Mouse (Mus musculus): ENCODE data around the gene Rfx1. TPM values are rescaled to one million over a fixed set of nuclear protein-coding genes. Genes with fewer than 3 reads are reported as not detected.

Rfx1 gene
- total and polyA plus RNA-seq, 3 experiments: 2.4 to 41.4 (median 14.3) TPM

DNA sequence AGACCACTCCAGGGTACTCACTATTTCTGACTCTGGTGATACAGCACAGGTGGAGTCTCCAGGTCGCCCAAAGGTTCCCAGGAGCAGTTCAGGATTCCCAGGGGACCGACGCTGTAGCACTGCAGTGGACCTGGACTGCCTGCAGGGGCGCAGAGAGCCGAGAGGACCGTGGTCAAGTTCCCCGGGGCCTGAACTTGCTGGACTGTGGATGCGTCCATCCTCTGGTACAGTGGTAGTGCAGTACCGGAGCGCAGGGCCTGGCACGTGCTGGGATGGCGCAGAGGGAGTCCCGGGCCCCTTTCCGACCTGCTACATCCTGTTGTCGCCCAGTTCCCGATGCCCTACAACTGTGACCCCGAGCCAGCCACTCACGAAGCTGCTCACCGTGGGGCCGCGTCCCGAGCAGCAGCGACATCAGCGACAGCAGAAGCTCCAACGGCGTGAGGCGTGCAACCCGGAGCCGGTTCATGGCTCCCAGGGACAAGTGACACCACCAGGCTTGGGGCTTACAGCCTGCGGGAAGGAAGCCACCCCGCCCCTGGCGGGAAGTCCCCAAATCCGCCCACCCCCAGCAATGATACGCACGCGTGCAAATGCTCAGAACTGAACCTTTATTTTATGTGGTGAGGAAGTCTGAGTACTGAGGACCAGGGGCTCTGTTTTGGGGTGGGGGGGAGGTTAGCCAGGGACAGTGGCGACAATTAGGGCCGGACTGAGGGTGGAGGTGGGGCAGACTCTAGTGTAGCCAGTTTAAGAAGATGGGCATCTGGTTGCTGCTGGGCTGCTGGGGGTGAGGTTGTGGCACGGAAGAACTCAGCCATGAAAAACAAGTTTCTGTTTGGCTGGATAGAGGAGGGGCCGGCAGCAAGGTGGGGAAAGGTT, 24.3 kb upstream of the Rfx1 start, which contains the start of gene Il27ra:
Il27ra (minus strand) TSS at position 524 of the 882 bp plus-strand sequence.
- H3K27me3 ChIP-seq (ENCODE audit: insufficient read depth, low read length): peaks cover 37% of the 10 kb centered on the region
- 0 out of 2 replicates have a peak, but pooled peaks cover 2% of the 10 kb centered on the region for H3K9me3 ChIP-seq (replicated peaks)
- H3K36me3 ChIP-seq (replicated peaks): no peaks in the 10 kb centered on the region
- TF ChIP-seq GATA1 (IDR thresholded peaks at IDR 0.05; ENCODE audit: borderline replicate concordance, low read length) (no peak), POLR2AphosphoS5 (IDR thresholded peaks at IDR 0.05; ENCODE audit: insufficient replicate concordance, low read depth, low read length) (no peak), CTCF (IDR thresholded peaks at IDR 0.05; ENCODE audit: low read depth, low read length) (no peak), TAL1 (conservative IDR thresholded peaks at IDR 0.05; ENCODE audit: low read depth, low read length) (no peak), GATA2 (IDR thresholded peaks at IDR 0.05; ENCODE audit: borderline replicate concordance, low read depth, low read length) (no peak)
- H3K4me1 ChIP-seq (ENCODE audit: insufficient read depth, low read depth, low read length): no peaks in the 10 kb centered on the region; the same call in 1 of the 2 replicates
- DNase-seq (ENCODE audit: low spot score) (no peak), ATAC-seq (ENCODE audit: extremely low read depth, insufficient number of reproducible peaks, low FRiP score, poor library complexity, severe bottlenecking) (no peak)
- no peak within 1 kb of the TSS for H3K4me3 ChIP-seq (ENCODE audit: low read depth, low read length)

DNA sequence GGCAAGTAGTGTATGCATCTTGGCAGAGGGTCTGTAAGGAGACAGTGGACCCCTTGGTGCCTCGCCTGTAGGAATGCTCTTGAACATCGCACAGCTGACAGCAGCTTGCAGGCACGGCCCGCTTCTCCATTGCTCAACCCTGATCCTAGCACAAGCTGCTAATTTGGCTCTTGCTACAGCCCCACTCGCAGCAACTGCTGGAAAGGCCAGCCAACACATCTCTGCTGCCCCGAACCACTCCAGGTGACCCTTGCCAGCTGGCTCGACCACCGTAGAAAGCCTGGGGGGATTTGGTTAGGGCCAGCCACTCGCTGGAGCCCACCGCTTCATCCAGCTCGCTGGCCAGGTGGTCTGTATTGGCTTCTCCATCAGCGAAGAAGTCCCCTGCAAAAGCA, 23.7 kb upstream of the Rfx1 start:
- Histone ChIP-seq H3K4me3 (ENCODE audit: low read depth, low read length) (no peak overlapping the region), H3K27me3 (ENCODE audit: insufficient read depth, low read length) (peaks cover 37% of the 10 kb centered on the region)
- ATAC-seq (ENCODE audit: extremely low read depth, insufficient number of reproducible peaks, low FRiP score, poor library complexity, severe bottlenecking): no peak

DNA sequence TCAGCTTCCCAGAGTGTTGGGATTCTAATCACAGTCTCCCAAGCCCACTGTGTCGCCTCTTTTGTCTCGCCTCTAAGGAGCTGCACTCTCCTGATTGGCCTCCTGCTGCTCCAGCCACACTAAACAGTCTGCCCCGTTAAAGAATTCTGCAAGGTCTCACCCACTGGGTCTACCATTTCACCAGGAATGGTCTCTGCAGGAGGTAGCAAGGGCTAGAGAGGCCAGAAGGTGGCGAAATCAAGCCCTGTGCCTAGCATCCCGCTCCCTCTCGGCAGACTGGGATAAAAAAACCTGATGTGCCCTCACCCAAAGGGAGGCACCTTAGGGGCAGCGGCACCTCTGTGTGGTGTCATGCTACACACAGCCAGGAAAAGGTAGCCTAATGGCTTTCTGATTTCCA, 22.5 kb upstream of the Rfx1 start:
- H3K9me3 ChIP-seq (replicated peaks): 0 out of 2 replicates have a peak, but pooled peaks cover 2% of the 10 kb centered on the region
- DNase-seq (ENCODE audit: low spot score) (no peak), ATAC-seq (ENCODE audit: extremely low read depth, insufficient number of reproducible peaks, low FRiP score, poor library complexity, severe bottlenecking) (no peak)
- TF ChIP-seq GATA2 (IDR thresholded peaks at IDR 0.05; ENCODE audit: borderline replicate concordance, low read depth, low read length): no peak
- H3K36me3 ChIP-seq (replicated peaks): no peaks in the 10 kb centered on the region
- H3K4me3 ChIP-seq (ENCODE audit: low read depth, low read length): no peak overlapping the region
- H3K4me1 ChIP-seq (ENCODE audit: insufficient read depth, low read depth, low read length): no peaks in the 10 kb centered on the region; the same call in 1 of the 2 replicates
- peaks cover 41% of the 10 kb centered on the region for H3K27me3 ChIP-seq (ENCODE audit: insufficient read depth, low read length)

More for the DNA sequence above, 23.7 kb upstream of the Rfx1 start:
- H3K9me3 ChIP-seq (replicated peaks): 0 out of 2 replicates have a peak, but pooled peaks cover 2% of the 10 kb centered on the region
- no peak for DNase-seq (ENCODE audit: low spot score)
- H3K4me1 ChIP-seq (ENCODE audit: insufficient read depth, low read depth, low read length): no peaks in the 10 kb centered on the region; the same call in 1 of the 2 replicates
- TF ChIP-seq GATA2 (IDR thresholded peaks at IDR 0.05; ENCODE audit: borderline replicate concordance, low read depth, low read length) (no peak), TAL1 (conservative IDR thresholded peaks at IDR 0.05; ENCODE audit: low read depth, low read length) (no peak), POLR2AphosphoS5 (IDR thresholded peaks at IDR 0.05; ENCODE audit: insufficient replicate concordance, low read depth, low read length) (no peak), CTCF (IDR thresholded peaks at IDR 0.05; ENCODE audit: low read depth, low read length) (no peak), GATA1 (IDR thresholded peaks at IDR 0.05; ENCODE audit: borderline replicate concordance, low read length) (no peak)
- no peaks in the 10 kb centered on the region for H3K36me3 ChIP-seq (replicated peaks)

DNA sequence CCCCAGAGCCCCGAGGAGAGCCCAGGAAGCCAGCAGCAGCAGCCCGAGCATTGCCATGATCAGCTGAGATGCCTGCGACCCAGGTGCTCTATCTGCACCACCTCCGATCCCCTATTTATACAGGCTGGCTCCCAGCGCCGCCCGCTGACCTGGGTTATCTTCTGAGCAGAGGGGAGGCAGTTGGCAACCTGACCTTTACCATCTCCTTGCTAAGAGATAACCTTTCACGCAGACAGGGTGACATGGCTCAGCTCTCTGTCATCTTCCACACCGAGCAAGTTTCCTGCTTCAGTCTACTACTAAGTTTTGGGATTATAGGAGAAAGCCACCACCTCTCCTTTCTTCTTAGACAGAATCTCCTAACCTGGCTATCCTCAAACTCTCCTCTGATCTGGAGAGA, 21.7 kb upstream of the Rfx1 start, which contains the start of gene Rln3:
Rln3 (minus strand) TSS at position 101 of the 400 bp plus-strand sequence.
- Histone ChIP-seq H3K4me3 (ENCODE audit: low read depth, low read length) (no peak within 1 kb of the TSS), H3K4me1 (ENCODE audit: insufficient read depth, low read depth, low read length) (no peaks in the 10 kb centered on the region; the same call in 1 of the 2 replicates), H3K27me3 (ENCODE audit: insufficient read depth, low read length) (peaks cover 41% of the 10 kb centered on the region), H3K9me3 (replicated peaks) (0 out of 2 replicates have a peak, but pooled peaks cover 2% of the 10 kb centered on the region), H3K36me3 (replicated peaks) (no peaks in the 10 kb centered on the region)
- TF ChIP-seq CTCF (IDR thresholded peaks at IDR 0.05; ENCODE audit: low read depth, low read length) (no peak), GATA1 (IDR thresholded peaks at IDR 0.05; ENCODE audit: borderline replicate concordance, low read length) (no peak), POLR2AphosphoS5 (IDR thresholded peaks at IDR 0.05; ENCODE audit: insufficient replicate concordance, low read depth, low read length) (no peak), GATA2 (IDR thresholded peaks at IDR 0.05; ENCODE audit: borderline replicate concordance, low read depth, low read length) (no peak), TAL1 (conservative IDR thresholded peaks at IDR 0.05; ENCODE audit: low read depth, low read length) (no peak)
- ATAC-seq (ENCODE audit: extremely low read depth, insufficient number of reproducible peaks, low FRiP score, poor library complexity, severe bottlenecking) (no peak), DNase-seq (ENCODE audit: low spot score) (no peak)

DNA sequence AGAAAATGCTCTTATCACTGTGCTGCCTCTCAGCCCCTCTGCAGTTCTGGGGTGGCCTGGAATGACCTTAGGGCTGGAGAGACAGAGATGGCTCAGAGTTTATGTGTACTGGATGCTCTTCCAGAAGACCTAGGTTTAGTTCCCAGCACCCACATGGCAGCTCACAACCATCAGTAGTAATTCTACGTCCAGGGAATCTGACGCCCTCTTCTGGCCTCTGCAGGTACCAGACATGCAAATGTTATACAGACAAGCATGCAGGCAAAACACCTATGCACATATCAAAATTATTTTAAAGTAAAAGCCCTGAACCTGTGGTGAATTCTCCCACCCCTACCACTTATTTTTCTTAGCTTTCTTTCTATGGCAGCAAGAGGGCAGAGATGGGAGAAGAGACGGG, 20.1 kb upstream of the Rfx1 start:
- ATAC-seq (ENCODE audit: extremely low read depth, insufficient number of reproducible peaks, low FRiP score, poor library complexity, severe bottlenecking) (no peak), DNase-seq (ENCODE audit: low spot score) (no peak)
- 0 out of 2 replicates have a peak, but pooled peaks cover 2% of the 10 kb centered on the region for H3K9me3 ChIP-seq (replicated peaks)
- H3K4me1 ChIP-seq (ENCODE audit: insufficient read depth, low read depth, low read length): no peaks in the 10 kb centered on the region; the same call in 1 of the 2 replicates
- TF ChIP-seq TAL1 (conservative IDR thresholded peaks at IDR 0.05; ENCODE audit: low read depth, low read length) (no peak), POLR2AphosphoS5 (IDR thresholded peaks at IDR 0.05; ENCODE audit: insufficient replicate concordance, low read depth, low read length) (no peak), GATA2 (IDR thresholded peaks at IDR 0.05; ENCODE audit: borderline replicate concordance, low read depth, low read length) (no peak), CTCF (IDR thresholded peaks at IDR 0.05; ENCODE audit: low read depth, low read length) (no peak), GATA1 (IDR thresholded peaks at IDR 0.05; ENCODE audit: borderline replicate concordance, low read length) (no peak)
- H3K27me3 ChIP-seq (ENCODE audit: insufficient read depth, low read length): peaks cover 34% of the 10 kb centered on the region
- H3K4me3 ChIP-seq (ENCODE audit: low read depth, low read length): no peak overlapping the region
- no peaks in the 10 kb centered on the region for H3K36me3 ChIP-seq (replicated peaks)

DNA sequence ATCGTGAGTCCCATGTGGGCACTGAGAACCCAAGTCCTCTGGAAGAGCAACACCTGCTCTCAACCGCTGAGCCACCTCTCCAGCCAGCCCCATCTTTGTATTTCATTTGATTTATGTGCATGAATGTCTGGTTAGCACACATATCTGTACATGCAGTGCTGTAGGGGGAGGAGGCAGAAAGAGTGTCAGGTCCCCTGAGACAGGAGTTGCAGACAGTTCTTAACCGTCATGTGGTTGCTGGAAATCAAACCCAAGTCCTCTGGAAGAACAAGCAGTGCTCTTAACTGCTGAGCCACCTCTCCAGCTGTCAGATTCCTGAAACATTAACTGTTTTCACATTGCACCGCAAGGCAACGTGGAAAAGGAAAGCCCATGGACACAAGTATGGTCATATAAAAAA, 18.5 kb upstream of the Rfx1 start:
- no peaks in the 10 kb centered on the region for H3K36me3 ChIP-seq (replicated peaks)
- peaks cover 20% of the 10 kb centered on the region for H3K27me3 ChIP-seq (ENCODE audit: insufficient read depth, low read length)
- H3K4me3 ChIP-seq (ENCODE audit: low read depth, low read length): no peak overlapping the region
- 0 out of 2 replicates have a peak, but pooled peaks cover 2% of the 10 kb centered on the region for H3K9me3 ChIP-seq (replicated peaks)
- ATAC-seq (ENCODE audit: extremely low read depth, insufficient number of reproducible peaks, low FRiP score, poor library complexity, severe bottlenecking): no peak
- 0 out of 2 replicates have a peak, but pooled peaks cover 2% of the 10 kb centered on the region for H3K4me1 ChIP-seq (ENCODE audit: insufficient read depth, low read depth, low read length)
- TF ChIP-seq POLR2AphosphoS5 (IDR thresholded peaks at IDR 0.05; ENCODE audit: insufficient replicate concordance, low read depth, low read length): no peak
- TF ChIP-seq CTCF (IDR thresholded peaks at IDR 0.05; ENCODE audit: low read depth, low read length): no peak
- no peak for TF ChIP-seq GATA1 (IDR thresholded peaks at IDR 0.05; ENCODE audit: borderline replicate concordance, low read length)
- no peak for TF ChIP-seq GATA2 (IDR thresholded peaks at IDR 0.05; ENCODE audit: borderline replicate concordance, low read depth, low read length)
- TF ChIP-seq TAL1 (conservative IDR thresholded peaks at IDR 0.05; ENCODE audit: low read depth, low read length): no peak
- DNase-seq (ENCODE audit: low spot score): no peak

All from G1E (cell line).